Mouse (Mus musculus) thymus, adult 2 months (tissue): ENCODE results near the gene Itpripl1.

ENCODE experiments used
- CTCF ChIP-seq: fragments of 200-500 bp; IDR thresholded peaks from 2 replicates; pipeline ENCODE4 v1.5.1; 2012; ENCODE audit warnings: mild to moderate bottlenecking, control low read depth, low read length, moderate library complexity, borderline replicate concordance; ENCODE audit not compliant: control insufficient read depth, poor library complexity, insufficient read depth; ENCODE audit errors: extremely low read depth
- POLR2A ChIP-seq: fragments of 200-500 bp; IDR thresholded peaks from 2 replicates; pipeline ENCODE4 v1.6.1; 2012; ENCODE audit warnings: mild to moderate bottlenecking, low read length, control low read depth, moderate library complexity; ENCODE audit not compliant: control insufficient read depth, poor library complexity, insufficient read depth; ENCODE audit errors: extremely low read depth

DNA sequence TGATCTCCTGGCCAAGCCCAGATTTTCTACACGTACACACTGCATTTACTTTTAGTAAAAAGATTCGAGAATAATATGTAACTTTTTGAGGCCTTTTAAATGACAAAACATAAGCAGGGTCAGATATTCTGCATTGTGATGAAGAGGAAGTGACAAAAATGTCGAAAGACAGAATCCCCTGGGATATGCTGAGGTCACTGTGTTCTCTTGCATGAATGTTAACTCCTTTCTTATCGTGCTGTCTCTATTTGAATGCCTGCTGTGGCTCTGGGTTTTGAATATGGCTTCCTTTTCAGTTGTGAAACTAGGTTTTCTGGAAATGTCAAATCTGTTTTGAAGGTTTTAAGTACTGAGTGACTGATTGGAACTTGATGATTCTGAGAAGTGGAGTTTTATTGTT is 22.4 kb upstream of the Itpripl1 start:
- TF ChIP-seq POLR2A (no peak), CTCF (no peak)
